Mouse (Mus musculus) kidney, embryonic 15.5 days (tissue): ENCODE measurements around the gene Tspan13. TPM values are rescaled to one million over a fixed set of nuclear protein-coding genes. Genes with fewer than 3 reads are reported as not detected.

Experiments
- ATAC-seq: fragments of 200-750 bp; cut with Nextera tagmentation; replicated peaks from 2 replicates; pipeline ENCODE4 v1.8.0; 2017; ENCODE audit warnings: moderate TSS enrichment; ENCODE audit not compliant: low FRiP score
- H3K27ac ChIP-seq: fragments of 300-500 bp; sonication (generic); 2 replicates; pipeline ENCODE4 v1.5.1; 2015; ENCODE audit warnings: mild to moderate bottlenecking, inconsistent platforms
- H3K27me3 ChIP-seq: fragments of 300-500 bp; sonication (generic); 2 replicates; pipeline ENCODE4 v1.6.1; 2015; ENCODE audit warnings: inconsistent platforms
- H3K36me3 ChIP-seq: fragments of 300-500 bp; sonication (generic); 2 replicates; pipeline ENCODE4 v1.6.1; 2015; ENCODE audit warnings: inconsistent platforms
- H3K4me1 ChIP-seq: fragments of 300-500 bp; sonication (generic); 2 replicates; pipeline ENCODE4 v1.6.1; 2015; ENCODE audit warnings: inconsistent platforms
- H3K4me2 ChIP-seq: fragments of 300-500 bp; sonication (generic); 2 replicates; pipeline ENCODE4 v1.6.1; 2015; ENCODE audit warnings: moderate library complexity, mild to moderate bottlenecking, inconsistent platforms
- H3K4me3 ChIP-seq: fragments of 300-500 bp; sonication (generic); replicated peaks from 2 replicates; pipeline ENCODE4 v1.5.1; 2015; ENCODE audit warnings: mild to moderate bottlenecking, inconsistent platforms
- H3K9ac ChIP-seq: fragments of 300-500 bp; sonication (generic); 2 replicates; pipeline ENCODE4 v1.6.1; 2015; ENCODE audit warnings: mild to moderate bottlenecking, inconsistent platforms
- H3K9me3 ChIP-seq: fragments of 300-500 bp; sonication (generic); replicated peaks from 2 replicates; pipeline ENCODE4 v1.6.1; 2016; ENCODE audit warnings: inconsistent platforms
- WGBS: fragments of 180-500 bp; shearing (Covaris S2); methylation state at CpG from one replicate; pipeline ENCODE4 v1.1.7; 2015; ENCODE audit warnings: mixed read lengths; 5-methylcytosine and 5-hydroxymethylcytosine counted together
- polyA plus RNA-seq: library from polyadenylated mRNA; unstranded; fragments of >200 nt; fragmentation: Nextera tagmentation; extraction: Ambion mirVana; gene quantifications from 2 replicates; pipeline ENCODE4 v1.2.1, GENCODE M21; 2015

The Tspan13 gene
- polyA plus RNA-seq, 1 experiment from 2014 or later = 110 TPM

- Histone ChIP-seq H3K9ac (no peak overlapping the region), H3K9me3 (no peaks in the 10 kb centered on the region), H3K4me3 (no peak overlapping the region), H3K4me1 (0 out of 2 replicates have a peak, but pooled peaks cover 3% of the 10 kb centered on the region), H3K4me2 (no peak overlapping the region), H3K27me3 (no peaks in the 10 kb centered on the region), H3K27ac (no peak overlapping the region), H3K36me3 (no peaks in the 10 kb centered on the region)
- no peak for ATAC-seq
- WGBS = 75% methylated on average over 2 of the region's 2 CpGs
Measured at GRCm38 (mm10) chr12:36047593-36047992, 5.3 kb upstream of the Tspan13 start.

GRCm38 (mm10) chr12:36046196-36046595 lies 3.9 kb upstream of the Tspan13 start:
- no peak overlapping the region for H3K9ac ChIP-seq
- no peak for ATAC-seq
- H3K27me3 ChIP-seq = no peaks in the 10 kb centered on the region
- H3K4me3 ChIP-seq = no peak overlapping the region
- no peaks in the 10 kb centered on the region for H3K9me3 ChIP-seq
- H3K36me3 ChIP-seq = no peaks in the 10 kb centered on the region
- H3K4me2 ChIP-seq = no peak overlapping the region
- no peak overlapping the region for H3K27ac ChIP-seq
- WGBS = 35% methylated on average over 5 of the region's 5 CpGs
- peaks cover 8% of the 10 kb centered on the region; the same call in 1 of the 2 replicates for H3K4me1 ChIP-seq

GRCm38 (mm10) chr12:36044691-36045090 lies 2.4 kb upstream of the Tspan13 start:
- H3K9me3 ChIP-seq = no peaks in the 10 kb centered on the region
- no peak for ATAC-seq
- no peaks in the 10 kb centered on the region for H3K27me3 ChIP-seq
- no peak overlapping the region for H3K4me3 ChIP-seq
- 77% methylated on average over 2 of the region's 2 CpGs for WGBS
- H3K9ac ChIP-seq = no peak overlapping the region
- no peaks in the 10 kb centered on the region for H3K36me3 ChIP-seq
- no peak overlapping the region for H3K27ac ChIP-seq
- H3K4me2 ChIP-seq = no peak overlapping the region
- peaks cover 17% of the 10 kb centered on the region; the same call in 1 of the 2 replicates for H3K4me1 ChIP-seq

- under 1% methylated on average over 50 of the region's 50 CpGs for WGBS
- Histone ChIP-seq H3K9me3 (no peaks in the 10 kb centered on the region), H3K27ac (peak overlapping the region; percentile 61), H3K27me3 (no peaks in the 10 kb centered on the region), H3K9ac (peak overlapping the region; percentile 71), H3K4me1 (peaks cover 18% of the 10 kb centered on the region; the same call in 1 of the 2 replicates), H3K36me3 (no peaks in the 10 kb centered on the region), H3K4me2 (peak overlapping the region; percentile 97), H3K4me3 (peak overlapping the region; percentile 80)
- ATAC-seq = peak; percentile 84
Measured at GRCm38 (mm10) chr12:36041703-36042347, 475 bp downstream of the Tspan13 start.

- Histone ChIP-seq H3K27ac (no peak overlapping the region), H3K27me3 (no peaks in the 10 kb centered on the region), H3K4me3 (peak overlapping the region; percentile 80), H3K9me3 (no peaks in the 10 kb centered on the region), H3K4me1 (peaks cover 16% of the 10 kb centered on the region; the same call in 1 of the 2 replicates), H3K36me3 (no peaks in the 10 kb centered on the region), H3K4me2 (peak overlapping the region; percentile 97), H3K9ac (0 out of 2 replicates have a peak overlapping the region, but pooled peaks have one; percentile 71)
- 37% methylated on average over 4 of the region's 4 CpGs for WGBS
- ATAC-seq = no peak
Measured at GRCm38 (mm10) chr12:36041281-36041589, 1.1 kb downstream of the Tspan13 start.

- H3K4me1 ChIP-seq = peaks cover 16% of the 10 kb centered on the region; the same call in 1 of the 2 replicates
- no peaks in the 10 kb centered on the region for H3K27me3 ChIP-seq
- H3K27ac ChIP-seq = no peak overlapping the region
- no peak for ATAC-seq
- peak overlapping the region; percentile 97 for H3K4me2 ChIP-seq
- no peak overlapping the region for H3K9ac ChIP-seq
- H3K36me3 ChIP-seq = no peaks in the 10 kb centered on the region
- no peaks in the 10 kb centered on the region for H3K9me3 ChIP-seq
- H3K4me3 ChIP-seq = peak overlapping the region; percentile 80
- WGBS = 53% methylated on average over 10 of the region's 10 CpGs
Measured at GRCm38 (mm10) chr12:36040571-36041280, 1.6 kb downstream of the Tspan13 start.

- Histone ChIP-seq H3K27ac (no peak overlapping the region), H3K9ac (no peak overlapping the region), H3K4me1 (peaks cover 16% of the 10 kb centered on the region; the same call in 1 of the 2 replicates), H3K27me3 (no peaks in the 10 kb centered on the region), H3K4me2 (no peak overlapping the region), H3K36me3 (no peaks in the 10 kb centered on the region), H3K4me3 (no peak overlapping the region), H3K9me3 (no peaks in the 10 kb centered on the region)
- ATAC-seq = no peak
- WGBS = 77% methylated on average over 9 of the region's 9 CpGs
Measured at GRCm38 (mm10) chr12:36039541-36040084, 2.7 kb downstream of the Tspan13 start.

GRCm38 (mm10) chr12:36036776-36037175 lies 5.5 kb downstream of the Tspan13 start:
- Histone ChIP-seq H3K36me3 (peaks cover 4% of the 10 kb centered on the region; the same call in 1 of the 2 replicates), H3K27me3 (no peaks in the 10 kb centered on the region), H3K4me3 (no peak overlapping the region), H3K9ac (no peak overlapping the region), H3K4me1 (peaks cover 18% of the 10 kb centered on the region; the same call in 1 of the 2 replicates), H3K4me2 (no peak overlapping the region), H3K27ac (no peak overlapping the region), H3K9me3 (no peaks in the 10 kb centered on the region)
- no peak for ATAC-seq
- WGBS = 76% methylated on average over 10 of the region's 10 CpGs

- peaks cover 4% of the 10 kb centered on the region; the same call in 1 of the 2 replicates for H3K36me3 ChIP-seq
- H3K4me1 ChIP-seq = peaks cover 12% of the 10 kb centered on the region; the same call in 1 of the 2 replicates
- 94% methylated on average over 7 of the region's 7 CpGs for WGBS
- ATAC-seq = no peak
- no peak overlapping the region for H3K27ac ChIP-seq
- H3K9ac ChIP-seq = no peak overlapping the region
- no peaks in the 10 kb centered on the region for H3K9me3 ChIP-seq
- no peak overlapping the region for H3K4me2 ChIP-seq
- H3K4me3 ChIP-seq = no peak overlapping the region
- no peaks in the 10 kb centered on the region for H3K27me3 ChIP-seq
Measured at GRCm38 (mm10) chr12:36036121-36036520, 6.2 kb downstream of the Tspan13 start.

- H3K27ac ChIP-seq = no peak overlapping the region
- WGBS = 93% methylated on average over 6 of the region's 6 CpGs
- no peak overlapping the region for H3K9ac ChIP-seq
- H3K36me3 ChIP-seq = peaks cover 4% of the 10 kb centered on the region; the same call in 1 of the 2 replicates
- H3K4me3 ChIP-seq = no peak overlapping the region
- no peak overlapping the region for H3K4me2 ChIP-seq
- ATAC-seq = no peak
- H3K9me3 ChIP-seq = no peaks in the 10 kb centered on the region
- peaks cover 6% of the 10 kb centered on the region; the same call in 1 of the 2 replicates for H3K4me1 ChIP-seq
- no peaks in the 10 kb centered on the region for H3K27me3 ChIP-seq
Measured at GRCm38 (mm10) chr12:36035501-36035900, 6.8 kb downstream of the Tspan13 start.

GRCm38 (mm10) chr12:36032419-36032818 lies 9.9 kb downstream of the Tspan13 start:
- Histone ChIP-seq H3K9me3 (no peaks in the 10 kb centered on the region), H3K9ac (no peak overlapping the region), H3K36me3 (peaks cover 4% of the 10 kb centered on the region; the same call in 1 of the 2 replicates), H3K27me3 (no peaks in the 10 kb centered on the region), H3K4me1 (peaks cover 2% of the 10 kb centered on the region; the same call in 1 of the 2 replicates), H3K27ac (no peak overlapping the region), H3K4me2 (no peak overlapping the region), H3K4me3 (no peak overlapping the region)
- no peak for ATAC-seq
- WGBS = 65% methylated on average over 4 of the region's 4 CpGs
